Mouse (Mus musculus) spleen, adult 18-20 months (tissue): ENCODE results near the gene Gm21987.

ENCODE experiments used
- DNase-seq, 2 experiments: peaks; one replicate each; pipeline ENCODE4 v3.0.0; 2022; ENCODE audit warnings: mixed read lengths in 2 of 2

Gm21987 gene

GRCm38 (mm10) chr16:38396155-38396554, 49.3 kb downstream of the Gm21987 start:
- DNase-seq = no peak

- DNase-seq = no peak
Observed at GRCm38 (mm10) chr16:38398266-38398665, 51.4 kb downstream of the Gm21987 start.

- DNase-seq = no peak
Observed at GRCm38 (mm10) chr16:38399076-38399475, 52.2 kb downstream of the Gm21987 start.

DNA sequence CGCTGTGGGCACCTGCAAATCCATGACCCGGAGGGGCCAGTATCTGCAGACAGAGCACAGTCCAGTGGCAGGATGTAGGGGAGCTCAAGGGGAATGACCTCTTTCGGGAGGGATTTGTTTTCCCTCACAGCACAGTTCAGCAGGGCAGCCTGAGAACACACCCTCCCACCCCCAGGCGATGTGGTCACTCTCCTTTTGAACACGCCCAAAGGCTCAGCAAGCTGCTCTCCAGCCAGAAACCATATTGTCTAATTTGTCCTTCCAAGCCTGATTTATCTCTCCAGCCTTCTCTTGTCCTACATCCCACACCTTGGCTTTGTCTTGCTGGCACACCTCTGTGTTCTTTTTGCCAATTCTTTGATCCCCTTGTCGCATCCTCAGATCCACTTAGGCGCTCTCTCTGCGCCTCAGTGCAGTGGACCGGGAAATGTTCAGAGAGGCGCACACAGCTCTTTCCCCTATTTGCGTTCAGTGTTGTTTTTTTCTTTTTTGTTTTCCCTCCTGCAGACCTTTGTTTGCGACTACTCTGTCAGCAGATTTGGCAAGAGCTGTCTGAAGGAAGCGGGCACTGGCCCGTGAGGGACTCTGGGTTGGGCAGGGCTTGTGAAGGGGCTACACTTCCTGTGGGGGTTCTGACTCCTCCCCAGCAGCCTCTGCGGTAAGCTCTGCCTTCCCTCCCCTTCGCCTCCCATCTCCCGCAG, 52.8 kb downstream of the Gm21987 start:
- peak; percentile 58 to 62 for DNase-seq

- DNase-seq = no peak
Observed at GRCm38 (mm10) chr16:38400311-38400960, 53.6 kb downstream of the Gm21987 start.

GRCm38 (mm10) chr16:38401468-38401867, 54.6 kb downstream of the Gm21987 start:
- DNase-seq = no peak

DNA sequence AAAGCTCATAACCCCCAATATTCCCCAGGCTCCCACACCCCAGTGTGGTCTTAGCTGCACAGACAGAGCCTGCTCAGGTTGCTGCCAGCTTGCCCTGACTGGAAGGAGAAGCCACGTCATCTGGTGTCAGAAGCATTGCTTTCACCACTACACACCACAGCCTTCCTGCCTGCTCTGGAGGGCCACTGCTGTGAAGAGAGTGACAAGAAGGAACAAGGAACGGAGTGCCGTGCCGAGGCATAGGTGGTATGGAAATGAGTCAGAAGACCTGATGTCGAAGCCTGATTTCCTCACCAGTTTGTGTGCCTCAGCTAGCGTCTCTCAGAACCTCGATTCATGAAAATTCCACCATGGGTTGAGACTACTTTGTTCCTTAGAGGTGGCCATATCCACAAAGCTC, 56.8 kb downstream of the Gm21987 start:
- DNase-seq = peak; percentile 27 to 37

DNA sequence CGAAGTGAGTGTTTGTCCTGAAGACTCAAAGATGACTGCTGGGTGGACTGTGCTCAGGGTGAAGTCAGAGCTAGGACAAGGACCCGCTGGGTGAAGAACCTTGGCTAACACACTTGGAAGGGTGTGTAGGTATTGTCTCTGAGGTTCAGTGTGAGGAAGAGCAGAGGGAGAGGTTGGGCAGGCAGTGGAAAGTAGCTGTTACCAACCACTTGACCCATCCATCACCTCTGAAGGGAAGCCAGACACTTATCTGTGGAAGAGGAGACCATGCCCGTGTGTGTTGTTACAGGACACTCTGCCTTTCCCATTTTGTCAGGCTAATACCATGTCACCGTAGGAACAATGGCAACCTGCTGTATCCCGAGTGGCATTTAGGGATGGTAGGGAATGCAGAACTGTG, 59.5 kb downstream of the Gm21987 start:
- DNase-seq = no peak

DNA sequence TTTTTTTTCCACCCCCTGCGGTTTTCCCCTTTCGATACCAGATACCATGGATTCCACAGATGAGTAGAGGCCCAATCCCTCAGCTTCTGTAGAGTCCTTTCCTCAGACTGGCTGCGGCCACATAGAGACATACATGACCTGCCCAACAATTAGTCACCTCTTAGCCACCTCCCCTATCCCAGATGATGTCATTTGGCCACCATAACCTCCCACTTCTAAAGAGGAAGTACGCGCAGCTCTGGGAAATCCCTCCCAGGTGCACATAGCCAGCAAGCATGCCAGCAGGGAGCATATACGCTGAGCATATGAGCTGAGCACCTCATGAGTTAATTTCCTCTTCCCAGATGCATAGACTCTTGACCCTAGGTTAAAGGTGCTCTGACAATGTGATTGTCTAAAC, 59.9 kb downstream of the Gm21987 start:
- no peak for DNase-seq

DNA sequence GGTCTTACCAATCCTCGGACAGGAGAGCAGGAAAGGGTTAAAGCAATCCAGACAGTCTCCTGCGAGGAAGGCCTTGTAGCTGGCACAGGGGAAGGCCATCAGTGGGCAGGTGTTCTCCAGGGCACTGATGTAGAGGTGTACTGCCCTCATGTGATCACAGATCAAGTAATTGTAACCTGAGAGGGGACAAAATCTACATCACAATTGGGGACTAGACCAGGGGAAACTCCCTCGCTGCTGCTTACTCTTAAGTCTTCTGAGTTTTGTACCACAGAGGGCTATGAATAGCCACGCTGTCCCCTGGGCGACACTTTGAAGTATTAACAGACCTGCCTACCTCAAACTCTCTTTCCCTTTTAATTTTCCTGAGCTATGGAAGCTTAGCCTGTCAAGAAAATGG, 60.7 kb downstream of the Gm21987 start:
- DNase-seq = no peak

- no peak for DNase-seq
Observed at GRCm38 (mm10) chr16:38408416-38408815, 61.6 kb downstream of the Gm21987 start.
